Mouse (Mus musculus): Measurements from ENCODE around the gene Pgp.

GRCm38 (mm10) chr17:24451220-24451619 lies 19.0 kb upstream of the Pgp start:
- TF ChIP-seq CTCF (IDR thresholded peaks at IDR 0.05; ENCODE audit: extremely low read depth, insufficient read depth, insufficient read length, insufficient replicate concordance) (no peak), POLR2A (IDR thresholded peaks at IDR 0.05; ENCODE audit: low read depth, low read length) (no peak)
